Mouse (Mus musculus) central nervous system, embryonic 14 days (tissue): ENCODE data around the gene Fam120b. TPM values are rescaled to one million over a fixed set of nuclear protein-coding genes. Genes with fewer than 3 reads are reported as not detected.

ENCODE experiments used
- polyA plus RNA-seq: library from polyadenylated mRNA; depleted of rRNA; stranded (reverse); fragments of >200 nt; gene quantifications from 2 replicates; pipeline ENCODE4 v1.2.3, GENCODE M21; 2012; rRNA removed

The Fam120b gene
- 26.9 and 27.3 TPM in 2 replicates for polyA plus RNA-seq

DNA sequence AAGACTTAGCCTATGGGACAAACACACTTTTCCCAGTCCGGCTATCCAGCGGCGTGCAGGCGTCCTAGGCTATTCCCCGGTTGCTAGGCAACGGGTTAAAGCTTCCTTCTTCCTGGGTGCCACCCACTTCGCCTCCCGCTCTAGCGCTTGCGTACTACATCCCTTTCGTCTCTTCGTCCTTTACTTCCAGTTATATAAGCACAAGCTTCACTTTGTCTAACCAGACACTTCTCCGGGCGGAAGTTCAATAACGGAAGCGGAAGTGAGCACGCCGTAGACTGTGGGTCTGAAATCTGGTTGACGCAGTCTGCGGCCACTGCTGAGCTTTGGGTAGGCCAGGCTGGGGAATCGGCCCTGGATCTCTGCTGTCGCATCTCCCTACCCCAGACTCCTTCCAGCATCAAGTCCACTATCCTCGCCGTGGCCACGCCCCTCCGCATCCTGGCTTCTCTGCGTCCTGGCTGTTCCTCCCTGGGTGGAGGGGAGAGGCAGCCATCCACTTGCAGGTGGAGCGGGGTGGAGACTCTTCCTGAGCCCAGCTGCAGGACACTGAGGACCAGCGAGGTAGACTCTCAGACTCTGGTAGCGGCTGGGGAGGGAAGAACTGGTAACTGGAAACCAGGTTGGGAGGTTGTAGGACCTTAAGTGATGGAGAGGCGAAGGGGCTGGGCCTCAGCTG lies at the start of gene Fam120b:
Gene Fam120b, plus strand, starts transcription at position 206 of the 679 bp plus-strand sequence.

GRCm38 (mm10) chr17:15376494-15377181 lies 19.4 kb upstream of the Fam120b start, which contains the start of gene Dll1:
Gene Dll1 (minus strand): TSS chr17:15376872.

Other genes with a start within 250 kb of the Fam120b start
- 51.2 and 71.8 TPM in 2 replicates for gene Dll1, start 19.3 kb upstream of the Fam120b start, polyA plus RNA-seq
- 161 and 168 TPM in 2 replicates for gene Psmb1, start 103.5 kb downstream of the Fam120b start, polyA plus RNA-seq
- gene Tbp, start 103.7 kb downstream of the Fam120b start, polyA plus RNA-seq: 85.6 and 92.7 TPM in 2 replicates
- 35.9 and 38.8 TPM in 2 replicates for gene Pdcd2, start 131.1 kb downstream of the Fam120b start, polyA plus RNA-seq
- gene Prdm9, start 168.2 kb downstream of the Fam120b start, polyA plus RNA-seq: 4.1 TPM in 2 replicates